Mouse (Mus musculus): ENCODE measurements around the gene Pakap. TPM values are rescaled to one million over a fixed set of nuclear protein-coding genes. Genes with fewer than 3 reads are reported as not detected.

Pakap gene
- polyA plus RNA-seq, 1 experiment from 2014 or later: 10.3 TPM

- no peaks in the 10 kb centered on the region for H3K9me3 ChIP-seq
- no peak overlapping the region for H3K27ac ChIP-seq
- H3K27me3 ChIP-seq: no peaks in the 10 kb centered on the region
- no peaks in the 10 kb centered on the region for H3K4me1 ChIP-seq (replicated peaks)
- no peaks in the 10 kb centered on the region for H3K36me3 ChIP-seq
- H3K9ac ChIP-seq: no peak overlapping the region
- H3K4me2 ChIP-seq: no peak overlapping the region
- ATAC-seq (ENCODE audit: low FRiP score): no peak
- WGBS: 83% methylated on average over 5 of the region's 5 CpGs
- H3K4me3 ChIP-seq: no peak overlapping the region
Measured at GRCm38 (mm10) chr4:57732351-57732750, 164.4 kb downstream of the Pakap start.

GRCm38 (mm10) chr4:57733445-57733844, 165.5 kb downstream of the Pakap start:
- H3K4me2 ChIP-seq: no peak overlapping the region
- no peak overlapping the region for H3K4me3 ChIP-seq
- no peaks in the 10 kb centered on the region for H3K36me3 ChIP-seq
- no peak overlapping the region for H3K9ac ChIP-seq
- no peaks in the 10 kb centered on the region for H3K4me1 ChIP-seq (replicated peaks)
- H3K27ac ChIP-seq: no peak overlapping the region
- H3K9me3 ChIP-seq: no peaks in the 10 kb centered on the region
- no peak for ATAC-seq (ENCODE audit: low FRiP score)
- WGBS: 89% methylated on average over 3 of the region's 3 CpGs
- H3K27me3 ChIP-seq: no peaks in the 10 kb centered on the region

DNA sequence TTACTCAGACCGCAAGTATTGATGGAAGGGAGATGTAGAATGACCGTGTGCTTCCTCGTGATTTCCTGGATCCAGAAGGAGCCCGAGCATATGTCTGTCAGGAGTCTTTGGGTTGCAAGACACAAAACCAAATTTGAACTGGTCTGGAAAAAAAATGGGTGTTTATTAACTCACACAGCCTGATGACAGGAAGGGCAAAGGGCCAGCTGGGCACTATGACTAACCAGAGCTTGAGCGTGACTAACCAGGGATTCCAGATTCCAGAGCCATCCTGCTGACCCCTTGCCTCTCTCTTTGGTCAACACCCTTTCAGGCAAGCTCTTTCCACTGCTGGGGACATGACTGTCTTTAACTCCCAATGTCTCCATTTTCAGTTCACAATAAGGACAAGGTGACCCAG, 167.4 kb downstream of the Pakap start:
- no peaks in the 10 kb centered on the region for H3K27me3 ChIP-seq
- no peak overlapping the region for H3K4me3 ChIP-seq
- WGBS: 91% methylated on average over 5 of the region's 5 CpGs
- no peaks in the 10 kb centered on the region for H3K9me3 ChIP-seq
- H3K4me2 ChIP-seq: no peak overlapping the region
- peaks cover 5% of the 10 kb centered on the region; the same call in 1 of the 2 replicates for H3K4me1 ChIP-seq (replicated peaks)
- ATAC-seq (ENCODE audit: low FRiP score): no peak
- H3K27ac ChIP-seq: no peak overlapping the region
- no peaks in the 10 kb centered on the region for H3K36me3 ChIP-seq
- H3K9ac ChIP-seq: no peak overlapping the region

DNA sequence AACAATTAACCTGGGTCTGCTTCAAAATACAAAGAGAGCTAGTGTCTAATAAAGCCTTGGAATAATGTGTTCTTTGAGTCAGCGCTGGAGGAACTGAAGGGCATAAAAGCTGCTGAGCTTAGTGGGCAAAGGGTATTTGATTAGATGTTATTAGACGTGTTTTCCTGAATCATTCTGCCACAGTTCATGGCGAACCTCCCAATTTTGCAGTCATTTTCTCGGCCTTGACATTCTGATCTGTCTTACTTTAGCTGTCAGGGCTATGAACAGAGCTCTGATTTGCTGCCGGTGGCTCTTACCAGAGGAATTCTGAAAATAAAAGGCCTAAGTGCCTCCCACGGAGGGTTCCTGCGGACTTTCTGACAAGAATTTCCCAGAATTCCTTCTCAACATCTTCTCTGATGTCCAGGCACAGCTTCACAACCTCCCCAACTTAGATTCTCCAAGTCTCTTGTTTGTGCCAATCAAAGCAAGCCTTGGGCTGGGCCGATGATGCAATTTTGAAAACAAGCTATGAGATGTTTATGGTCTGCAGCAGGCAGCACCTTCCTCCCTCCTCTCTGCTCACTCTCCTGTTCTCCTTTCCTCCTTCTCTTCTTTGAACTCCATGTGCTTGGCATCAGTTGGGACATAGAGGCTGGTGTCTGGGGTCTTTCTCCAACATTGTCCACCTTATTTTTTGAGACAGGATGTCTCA, 171.0 kb downstream of the Pakap start:
- WGBS: 41% methylated on average over 8 of the region's 8 CpGs
- no peaks in the 10 kb centered on the region for H3K27me3 ChIP-seq
- no peaks in the 10 kb centered on the region for H3K36me3 ChIP-seq
- no peak overlapping the region for H3K9ac ChIP-seq
- no peak for ATAC-seq (ENCODE audit: low FRiP score)
- peaks cover 5% of the 10 kb centered on the region; the same call in 1 of the 2 replicates for H3K4me1 ChIP-seq (replicated peaks)
- no peaks in the 10 kb centered on the region for H3K9me3 ChIP-seq
- no peak overlapping the region for H3K4me3 ChIP-seq
- no peak overlapping the region for H3K4me2 ChIP-seq
- H3K27ac ChIP-seq: no peak overlapping the region

- Histone ChIP-seq H3K27ac (no peak overlapping the region), H3K4me3 (no peak overlapping the region), H3K9ac (no peak overlapping the region), H3K36me3 (no peaks in the 10 kb centered on the region), H3K27me3 (no peaks in the 10 kb centered on the region), H3K4me1 (replicated peaks) (peaks cover 5% of the 10 kb centered on the region; the same call in 1 of the 2 replicates), H3K4me2 (no peak overlapping the region), H3K9me3 (no peaks in the 10 kb centered on the region)
- ATAC-seq (ENCODE audit: low FRiP score): no peak
- 86% methylated on average over 11 of the region's 11 CpGs for WGBS
Measured at GRCm38 (mm10) chr4:57743325-57743929, 175.4 kb downstream of the Pakap start.

GRCm38 (mm10) chr4:57750651-57751050, 182.7 kb downstream of the Pakap start:
- H3K4me3 ChIP-seq: no peak overlapping the region
- H3K9ac ChIP-seq: no peak overlapping the region
- ATAC-seq (ENCODE audit: low FRiP score): no peak
- no peaks in the 10 kb centered on the region for H3K9me3 ChIP-seq
- no peaks in the 10 kb centered on the region for H3K27me3 ChIP-seq
- WGBS: 78% methylated on average over 4 of the region's 4 CpGs
- H3K27ac ChIP-seq: no peak overlapping the region
- H3K4me2 ChIP-seq: no peak overlapping the region
- H3K4me1 ChIP-seq (replicated peaks): no peaks in the 10 kb centered on the region
- no peaks in the 10 kb centered on the region for H3K36me3 ChIP-seq

DNA sequence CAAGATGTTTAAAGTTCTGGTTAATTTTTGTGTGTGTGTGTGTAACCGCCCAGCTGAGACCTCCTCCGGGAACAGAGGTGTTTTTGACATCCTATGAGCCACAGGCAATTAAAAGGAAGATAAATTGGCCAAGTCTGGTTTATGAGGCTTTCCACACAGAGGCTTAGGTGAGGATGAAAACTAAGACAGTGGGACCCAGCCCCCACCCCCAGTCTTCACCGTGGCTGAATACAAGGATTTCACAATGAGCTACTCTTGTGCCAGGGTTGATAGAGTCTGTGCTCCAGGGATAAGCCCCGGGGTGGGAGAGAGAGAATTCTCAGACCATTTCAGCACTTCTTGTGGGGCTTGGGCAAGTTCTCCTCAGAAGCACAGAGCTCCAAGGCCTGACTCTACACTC, 183.1 kb downstream of the Pakap start:
- no peaks in the 10 kb centered on the region for H3K36me3 ChIP-seq
- H3K9me3 ChIP-seq: no peaks in the 10 kb centered on the region
- 63% methylated on average over 4 of the region's 4 CpGs for WGBS
- H3K9ac ChIP-seq: no peak overlapping the region
- H3K4me3 ChIP-seq: no peak overlapping the region
- H3K4me2 ChIP-seq: no peak overlapping the region
- H3K27ac ChIP-seq: no peak overlapping the region
- no peak for ATAC-seq (ENCODE audit: low FRiP score)
- no peaks in the 10 kb centered on the region for H3K27me3 ChIP-seq
- no peaks in the 10 kb centered on the region for H3K4me1 ChIP-seq (replicated peaks)

DNA sequence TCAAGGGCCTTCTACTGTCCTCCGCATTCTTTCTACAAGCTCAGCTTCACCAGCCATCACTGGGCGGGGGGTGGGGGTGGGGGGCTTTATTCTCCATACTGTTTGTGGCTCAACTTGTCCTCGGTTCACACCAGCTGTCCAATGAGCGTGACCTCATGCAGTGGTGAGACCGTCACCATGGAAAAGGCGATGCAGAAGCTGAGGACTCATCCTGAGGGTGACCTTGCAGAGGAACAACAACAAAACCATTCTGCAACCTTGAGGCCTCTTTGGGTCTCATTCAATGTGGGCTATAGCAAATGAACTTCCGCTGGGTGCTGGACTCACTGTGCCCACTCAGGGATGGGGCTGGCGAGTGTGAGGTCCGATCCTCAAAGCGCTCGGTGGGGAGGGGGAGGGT, 183.6 kb downstream of the Pakap start:
- Histone ChIP-seq H3K36me3 (no peaks in the 10 kb centered on the region), H3K9me3 (no peaks in the 10 kb centered on the region), H3K27ac (no peak overlapping the region), H3K4me3 (no peak overlapping the region), H3K4me1 (replicated peaks) (no peaks in the 10 kb centered on the region), H3K9ac (no peak overlapping the region), H3K27me3 (no peaks in the 10 kb centered on the region), H3K4me2 (no peak overlapping the region)
- WGBS: 91% methylated on average over 11 of the region's 11 CpGs
- ATAC-seq (ENCODE audit: low FRiP score): no peak

DNA sequence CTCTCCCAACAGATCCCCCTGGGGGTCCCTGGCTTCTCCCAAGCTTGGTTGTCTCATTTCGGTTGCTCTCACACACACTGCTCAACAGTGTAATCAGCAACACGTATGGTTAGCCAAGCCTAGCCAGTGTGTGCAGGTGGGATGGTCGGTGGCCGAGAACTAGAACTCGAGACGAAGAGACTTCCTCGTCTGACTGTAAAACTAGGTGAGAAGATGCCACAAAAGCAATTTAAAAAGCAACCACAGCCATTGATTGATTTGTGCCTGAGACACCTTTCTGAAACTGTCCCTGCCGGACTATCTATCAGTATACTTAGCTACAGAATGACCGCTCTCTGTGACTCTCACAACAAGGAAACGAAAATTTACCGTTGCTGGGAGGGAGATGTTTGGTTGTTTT, 187.1 kb downstream of the Pakap start:
- ATAC-seq (ENCODE audit: low FRiP score): no peak
- WGBS: 90% methylated on average over 11 of the region's 11 CpGs
- Histone ChIP-seq H3K4me3 (no peak overlapping the region), H3K4me2 (no peak overlapping the region), H3K27ac (no peak overlapping the region), H3K36me3 (no peaks in the 10 kb centered on the region), H3K27me3 (no peaks in the 10 kb centered on the region), H3K9ac (no peak overlapping the region), H3K9me3 (no peaks in the 10 kb centered on the region), H3K4me1 (replicated peaks) (peaks cover 5% of the 10 kb centered on the region; the same call in 1 of the 2 replicates)

- no peak overlapping the region for H3K27ac ChIP-seq
- no peak overlapping the region for H3K4me3 ChIP-seq
- no peak for ATAC-seq (ENCODE audit: low FRiP score)
- WGBS: 39% methylated on average over 11 of the region's 11 CpGs
- no peak overlapping the region for H3K9ac ChIP-seq
- no peak overlapping the region for H3K4me2 ChIP-seq
- H3K36me3 ChIP-seq: no peaks in the 10 kb centered on the region
- H3K27me3 ChIP-seq: no peaks in the 10 kb centered on the region
- H3K4me1 ChIP-seq (replicated peaks): peaks cover 5% of the 10 kb centered on the region; the same call in 1 of the 2 replicates
- no peaks in the 10 kb centered on the region for H3K9me3 ChIP-seq
Measured at GRCm38 (mm10) chr4:57757997-57758396, 190.0 kb downstream of the Pakap start.

DNA sequence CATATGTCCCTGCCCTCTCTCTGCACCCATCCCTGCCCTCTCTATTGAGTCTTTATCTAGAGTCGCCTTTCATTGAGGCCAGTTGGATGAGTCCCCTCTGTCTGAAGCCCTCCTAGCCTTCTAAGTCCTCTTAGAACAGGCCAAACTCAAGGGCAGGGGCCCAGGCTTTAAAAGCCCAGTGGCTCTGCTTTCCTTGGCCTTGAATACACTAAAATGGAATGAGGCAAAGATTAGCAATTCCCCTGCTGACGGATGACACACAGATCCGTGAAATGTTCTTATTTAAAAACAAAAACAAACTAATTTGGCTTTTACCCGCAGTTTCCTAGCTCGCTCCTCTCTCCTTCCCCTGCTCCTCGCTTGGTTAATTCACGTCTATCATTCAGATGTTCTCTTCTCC, 194.4 kb downstream of the Pakap start:
- 51% methylated on average over 7 of the region's 7 CpGs for WGBS
- ATAC-seq (ENCODE audit: low FRiP score): no peak
- H3K36me3 ChIP-seq: no peaks in the 10 kb centered on the region
- no peaks in the 10 kb centered on the region for H3K9me3 ChIP-seq
- no peaks in the 10 kb centered on the region for H3K27me3 ChIP-seq
- peaks cover 11% of the 10 kb centered on the region for H3K4me1 ChIP-seq (replicated peaks)
- H3K4me3 ChIP-seq: no peak overlapping the region
- H3K27ac ChIP-seq: no peak overlapping the region
- H3K4me2 ChIP-seq: no peak overlapping the region
- H3K9ac ChIP-seq: no peak overlapping the region

DNA sequence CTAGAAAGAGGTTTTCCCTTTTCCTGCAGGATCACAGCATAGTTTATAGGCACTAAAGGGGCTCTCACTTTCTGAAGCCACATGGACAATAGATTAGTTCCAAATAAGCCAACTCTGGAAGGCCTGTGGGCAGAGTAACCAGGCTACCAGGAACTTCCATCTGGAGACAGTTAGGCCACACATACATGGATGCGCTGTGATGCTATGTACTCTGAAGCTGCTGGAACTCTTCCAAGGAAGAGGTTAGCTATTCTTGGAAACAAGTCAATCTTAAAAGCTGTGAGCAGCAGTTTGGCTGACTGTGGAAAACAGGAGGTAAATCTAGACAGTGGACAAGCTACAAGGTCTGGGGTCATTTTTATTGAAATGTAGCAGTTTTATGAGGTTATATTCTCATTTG, 196.4 kb downstream of the Pakap start:
- no peaks in the 10 kb centered on the region for H3K9me3 ChIP-seq
- H3K4me2 ChIP-seq: no peak overlapping the region
- H3K4me1 ChIP-seq (replicated peaks): peaks cover 6% of the 10 kb centered on the region; the same call in 1 of the 2 replicates
- H3K27me3 ChIP-seq: no peaks in the 10 kb centered on the region
- H3K9ac ChIP-seq: no peak overlapping the region
- no peaks in the 10 kb centered on the region for H3K36me3 ChIP-seq
- ATAC-seq (ENCODE audit: low FRiP score): no peak
- H3K4me3 ChIP-seq: no peak overlapping the region
- WGBS: 58% methylated on average over 1 of the region's 1 CpGs
- no peak overlapping the region for H3K27ac ChIP-seq

DNA sequence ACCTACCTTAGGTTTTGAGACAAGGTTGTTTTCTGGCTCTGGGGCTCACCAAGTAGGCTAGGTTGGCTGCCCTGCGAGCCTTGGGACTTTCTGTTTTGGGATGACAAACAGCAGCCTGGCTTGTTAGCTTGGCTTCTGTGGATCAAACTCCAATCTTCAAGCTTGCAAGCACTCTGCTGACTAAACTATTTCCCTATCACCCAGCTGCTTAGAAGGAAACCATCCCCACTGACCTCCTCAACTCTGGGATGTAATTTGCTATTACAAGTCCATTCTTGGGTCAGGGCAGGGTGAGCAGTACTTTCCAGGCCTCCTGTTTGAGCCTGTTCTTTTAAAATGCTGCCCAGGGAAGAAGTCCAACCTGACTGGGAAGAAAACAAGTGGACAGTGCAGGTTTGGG, 196.9 kb downstream of the Pakap start:
- no peak overlapping the region for H3K4me2 ChIP-seq
- no peaks in the 10 kb centered on the region for H3K9me3 ChIP-seq
- no peak overlapping the region for H3K4me3 ChIP-seq
- H3K9ac ChIP-seq: no peak overlapping the region
- 89% methylated on average over 1 of the region's 1 CpGs for WGBS
- ATAC-seq (ENCODE audit: low FRiP score): no peak
- H3K4me1 ChIP-seq (replicated peaks): peaks cover 6% of the 10 kb centered on the region; the same call in 1 of the 2 replicates
- H3K27me3 ChIP-seq: no peaks in the 10 kb centered on the region
- no peak overlapping the region for H3K27ac ChIP-seq
- no peaks in the 10 kb centered on the region for H3K36me3 ChIP-seq
